Mouse (Mus musculus): ENCODE results near the gene Ccdc14.

DNA sequence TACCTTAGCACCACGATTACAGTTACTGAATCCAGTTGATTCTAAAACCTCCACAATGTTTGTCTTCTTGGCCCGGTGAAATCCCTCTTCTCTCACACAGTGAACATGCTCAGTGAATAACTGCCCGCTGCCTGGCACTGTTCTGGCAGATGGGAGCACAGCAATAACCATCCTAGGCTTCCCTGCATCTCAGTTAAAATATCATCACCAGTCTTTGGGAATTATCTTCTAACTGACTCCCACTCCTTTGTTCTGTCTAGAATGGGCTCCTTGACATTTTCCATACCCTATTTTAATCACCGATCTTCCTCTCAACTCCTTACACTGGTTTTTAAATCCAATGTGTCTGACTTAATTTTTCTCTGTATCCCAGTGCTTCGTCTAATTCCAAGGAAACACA is 37.4 kb upstream of the Ccdc14 start:
- TF ChIP-seq CTCF (IDR thresholded peaks at IDR 0.05; ENCODE audit: extremely low read depth, insufficient read length, insufficient replicate concordance, low read depth, low read length) (no peak), POLR2A (IDR thresholded peaks at IDR 0.05; ENCODE audit: low read depth, low read length) (no peak)
